Mouse (Mus musculus) neural tube, embryonic 11.5 days (tissue): ENCODE measurements around the gene Gng3. TPM values are rescaled to one million over a fixed set of nuclear protein-coding genes. Genes with fewer than 3 reads are reported as not detected.

ENCODE experiments used
- ATAC-seq: fragments of 200-750 bp; cut with Nextera tagmentation; 2 replicates; pipeline ENCODE4 v1.8.0; 2017; ENCODE audit warnings: moderate number of reproducible peaks, mild to moderate bottlenecking, moderate TSS enrichment, moderate library complexity; ENCODE audit not compliant: insufficient read depth, low FRiP score, low TSS enrichment
- DNase-seq: peaks from one replicate; pipeline ENCODE4 v3.0.0-alpha.2; 2015; ENCODE audit warnings: low spot score
- H3K27ac ChIP-seq: fragments of 300-500 bp; sonication (generic); 2 replicates; pipeline ENCODE4 v1.5.1; 2014; ENCODE audit warnings: low read depth, mild to moderate bottlenecking, low read length
- H3K27me3 ChIP-seq: fragments of 300-500 bp; sonication (generic); 2 replicates; pipeline ENCODE4 v1.6.1; 2014; ENCODE audit warnings: mild to moderate bottlenecking, low read length, mixed read lengths; ENCODE audit not compliant: control insufficient read depth, insufficient read depth
- H3K36me3 ChIP-seq: fragments of 300-500 bp; sonication (generic); 2 replicates; pipeline ENCODE4 v1.6.1; 2014; ENCODE audit warnings: mild to moderate bottlenecking, low read length, moderate library complexity, mixed read lengths; ENCODE audit not compliant: control insufficient read depth, insufficient read depth
- H3K4me1 ChIP-seq: fragments of 300-500 bp; sonication (generic); 2 replicates; pipeline ENCODE4 v1.6.1; 2014; ENCODE audit warnings: low read length, mixed read lengths; ENCODE audit not compliant: control insufficient read depth, insufficient read depth
- H3K4me2 ChIP-seq: fragments of 300-500 bp; sonication (generic); 2 replicates; pipeline ENCODE4 v1.6.1; 2014; ENCODE audit warnings: low read depth, mild to moderate bottlenecking, moderate library complexity
- H3K4me3 ChIP-seq: fragments of 300-500 bp; sonication (generic); 2 replicates; pipeline ENCODE4 v1.5.1; 2014; ENCODE audit warnings: low read depth, low read length
- H3K9ac ChIP-seq: fragments of 300-500 bp; sonication (generic); 2 replicates; pipeline ENCODE4 v1.6.1; 2014; ENCODE audit warnings: mild to moderate bottlenecking, low read length
- H3K9me3 ChIP-seq: fragments of 300-500 bp; sonication (generic); 2 replicates; pipeline ENCODE4 v1.6.1; 2016; ENCODE audit warnings: low read length; ENCODE audit not compliant: control insufficient read depth
- WGBS: fragments of 180-500 bp; shearing (Covaris S2); extraction: QIAGEN DNeasy Blood & Tissue Kit; methylation state at CpG from one replicate; pipeline ENCODE4 v1.1.7; 2014; 5-methylcytosine and 5-hydroxymethylcytosine counted together
- polyA plus RNA-seq: library from polyadenylated mRNA; unstranded; fragments of >200 nt; fragmentation: Nextera tagmentation; extraction: Ambion mirVana; gene quantifications from 2 replicates; pipeline ENCODE4 v1.2.1, GENCODE M21; 2014

The Gng3 gene
- polyA plus RNA-seq, 1 experiment from 2014 or later = 151 TPM

GRCm38 (mm10) chr19:8803879-8804660, 34.9 kb downstream of the Gng3 start:
- H3K4me3 ChIP-seq = no peak overlapping the region
- H3K4me2 ChIP-seq = no peak overlapping the region
- no peak overlapping the region for H3K9ac ChIP-seq
- no peak overlapping the region for H3K27ac ChIP-seq
- WGBS = 93% methylated on average over 11 of the region's 11 CpGs
- no peaks in the 10 kb centered on the region for H3K9me3 ChIP-seq
- H3K27me3 ChIP-seq = no peaks in the 10 kb centered on the region
- peaks cover 8% of the 10 kb centered on the region for H3K36me3 ChIP-seq
- DNase-seq = no peak
- H3K4me1 ChIP-seq = peaks cover 8% of the 10 kb centered on the region
- no peak for ATAC-seq

- no peaks in the 10 kb centered on the region for H3K9me3 ChIP-seq
- 93% methylated on average over 9 of the region's 9 CpGs for WGBS
- peaks cover 6% of the 10 kb centered on the region for H3K36me3 ChIP-seq
- no peak for ATAC-seq
- no peak overlapping the region for H3K27ac ChIP-seq
- H3K4me3 ChIP-seq = peak overlapping the region; percentile 42; the same call in 1 of the 2 replicates
- H3K4me1 ChIP-seq = peaks cover 8% of the 10 kb centered on the region
- no peak overlapping the region for H3K4me2 ChIP-seq
- no peak for DNase-seq
- H3K27me3 ChIP-seq = no peaks in the 10 kb centered on the region
- no peak overlapping the region for H3K9ac ChIP-seq
These were observed 35.7 kb downstream of the Gng3 start for GRCm38 (mm10) chr19:8803204-8803780.

- peaks cover 6% of the 10 kb centered on the region for H3K36me3 ChIP-seq
- DNase-seq (peak; percentile 94), ATAC-seq (peak; percentile 99)
- H3K9me3 ChIP-seq = no peaks in the 10 kb centered on the region
- H3K27me3 ChIP-seq = no peaks in the 10 kb centered on the region
- H3K4me1 ChIP-seq = peaks cover 13% of the 10 kb centered on the region
- under 1% methylated on average over 30 of the region's 30 CpGs for WGBS
- peak within 1 kb of the TSS; percentile 57 for H3K4me2 ChIP-seq
- peak within 1 kb of the TSS; percentile 42 for H3K4me3 ChIP-seq
- peak within 1 kb of the TSS; percentile 52 for H3K9ac ChIP-seq
- H3K27ac ChIP-seq = 0 out of 2 replicates have a peak within 1 kb of the TSS, but pooled peaks have one; percentile 47
These were observed 36.7 kb downstream of the Gng3 start, which contains the start of gene Zbtb3 for GRCm38 (mm10) chr19:8802130-8802821. Gene Zbtb3, plus strand, starts transcription at chr19:8802555.

GRCm38 (mm10) chr19:8798947-8799315, 40.1 kb downstream of the Gng3 start:
- DNase-seq (no peak), ATAC-seq (no peak)
- Histone ChIP-seq H3K9ac (no peak overlapping the region), H3K4me3 (no peak overlapping the region), H3K4me2 (peak overlapping the region; percentile 2; the same call in 1 of the 2 replicates), H3K4me1 (peaks cover 13% of the 10 kb centered on the region), H3K27me3 (no peaks in the 10 kb centered on the region), H3K9me3 (no peaks in the 10 kb centered on the region), H3K36me3 (peaks cover 3% of the 10 kb centered on the region), H3K27ac (no peak overlapping the region)

GRCm38 (mm10) chr19:8798264-8798946, 40.6 kb downstream of the Gng3 start, which contains the start of gene Polr2g:
Gene Polr2g, minus strand, starts transcription at chr19:8798577.
- Histone ChIP-seq H3K4me1 (peaks cover 13% of the 10 kb centered on the region), H3K36me3 (peaks cover 8% of the 10 kb centered on the region), H3K27me3 (no peaks in the 10 kb centered on the region), H3K4me3 (peak within 1 kb of the TSS; percentile 71), H3K27ac (no peak within 1 kb of the TSS), H3K4me2 (peak within 1 kb of the TSS; percentile 87), H3K9me3 (no peaks in the 10 kb centered on the region), H3K9ac (peak within 1 kb of the TSS; percentile 74)
- ATAC-seq (peak; percentile 68), DNase-seq (peak; percentile 94)
- 2% methylated on average over 25 of the region's 25 CpGs for WGBS

GRCm38 (mm10) chr19:8790171-8790570, 48.8 kb downstream of the Gng3 start:
- Histone ChIP-seq H3K27me3 (no peaks in the 10 kb centered on the region), H3K9ac (no peak overlapping the region), H3K27ac (no peak overlapping the region), H3K36me3 (peaks cover 12% of the 10 kb centered on the region), H3K4me2 (no peak overlapping the region), H3K4me1 (peaks cover 5% of the 10 kb centered on the region; the same call in 1 of the 2 replicates), H3K4me3 (no peak overlapping the region), H3K9me3 (no peaks in the 10 kb centered on the region)
- ATAC-seq (no peak), DNase-seq (no peak)
- 83% methylated on average over 7 of the region's 7 CpGs for WGBS

GRCm38 (mm10) chr19:8789171-8789570, 49.8 kb downstream of the Gng3 start:
- DNase-seq = no peak
- Histone ChIP-seq H3K27me3 (no peaks in the 10 kb centered on the region), H3K27ac (no peak overlapping the region), H3K4me3 (no peak overlapping the region), H3K36me3 (peaks cover 12% of the 10 kb centered on the region), H3K9me3 (no peaks in the 10 kb centered on the region), H3K4me1 (peaks cover 5% of the 10 kb centered on the region; the same call in 1 of the 2 replicates), H3K9ac (no peak overlapping the region), H3K4me2 (no peak overlapping the region)
- ATAC-seq = no peak
- WGBS = 63% methylated on average over 1 of the region's 1 CpGs

- peaks cover 5% of the 10 kb centered on the region; the same call in 1 of the 2 replicates for H3K4me1 ChIP-seq
- H3K9me3 ChIP-seq = no peaks in the 10 kb centered on the region
- H3K4me2 ChIP-seq = no peak overlapping the region
- ATAC-seq = no peak
- H3K4me3 ChIP-seq = no peak overlapping the region
- no peak overlapping the region for H3K9ac ChIP-seq
- 13% methylated on average over 3 of the region's 3 CpGs for WGBS
- DNase-seq = peak; percentile 19
- peaks cover 5% of the 10 kb centered on the region for H3K36me3 ChIP-seq
- no peak overlapping the region for H3K27ac ChIP-seq
- H3K27me3 ChIP-seq = no peaks in the 10 kb centered on the region
These were observed 50.5 kb downstream of the Gng3 start for GRCm38 (mm10) chr19:8788521-8788920.
